Mouse (Mus musculus): ENCODE measurements around the gene Gpr156. TPM values are rescaled to one million over a fixed set of nuclear protein-coding genes. Genes with fewer than 3 reads are reported as not detected.

The Gpr156 gene
- polyA plus RNA-seq, 1 experiment: not detected

GRCm38 (mm10) chr16:37901318-37901717 is 15.0 kb upstream of the Gpr156 start:
- WGBS: 67% methylated on average over 11 of the region's 11 CpGs
- TF ChIP-seq POLR2A (IDR thresholded peaks at IDR 0.05; ENCODE audit: insufficient read depth, low read depth, low read length) (no peak), CTCF (IDR thresholded peaks at IDR 0.05; ENCODE audit: insufficient read depth, low read depth, low read length) (no peak)
- H3K4me1 ChIP-seq (ENCODE audit: control insufficient read depth, insufficient read depth, low read length): no peaks in the 10 kb centered on the region
- no peak overlapping the region for H3K27ac ChIP-seq (ENCODE audit: insufficient read depth, low read depth, low read length)
- H3K4me3 ChIP-seq (ENCODE audit: insufficient read depth, low read depth, low read length): no peak overlapping the region

- WGBS: 94% methylated on average over 3 of the region's 3 CpGs
- no peak overlapping the region for H3K27ac ChIP-seq (ENCODE audit: insufficient read depth, low read depth, low read length)
- no peak overlapping the region for H3K4me3 ChIP-seq (ENCODE audit: insufficient read depth, low read depth, low read length)
- H3K4me1 ChIP-seq (ENCODE audit: control insufficient read depth, insufficient read depth, low read length): no peaks in the 10 kb centered on the region
- TF ChIP-seq POLR2A (IDR thresholded peaks at IDR 0.05; ENCODE audit: insufficient read depth, low read depth, low read length) (no peak), CTCF (IDR thresholded peaks at IDR 0.05; ENCODE audit: insufficient read depth, low read depth, low read length) (no peak)
These were observed 9.8 kb upstream of the Gpr156 start for GRCm38 (mm10) chr16:37906456-37906855.

GRCm38 (mm10) chr16:37911086-37911485 is 5.2 kb upstream of the Gpr156 start:
- peaks cover 1% of the 10 kb centered on the region; the same call in 1 of the 2 replicates for H3K4me1 ChIP-seq (ENCODE audit: control insufficient read depth, insufficient read depth, low read length)
- TF ChIP-seq POLR2A (IDR thresholded peaks at IDR 0.05; ENCODE audit: insufficient read depth, low read depth, low read length): no peak
- no peak for TF ChIP-seq CTCF (IDR thresholded peaks at IDR 0.05; ENCODE audit: insufficient read depth, low read depth, low read length)
- WGBS: 81% methylated on average over 1 of the region's 1 CpGs
- H3K27ac ChIP-seq (ENCODE audit: insufficient read depth, low read depth, low read length): no peak overlapping the region
- no peak overlapping the region for H3K4me3 ChIP-seq (ENCODE audit: insufficient read depth, low read depth, low read length)

- Histone ChIP-seq H3K4me3 (ENCODE audit: insufficient read depth, low read depth, low read length) (no peak overlapping the region), H3K27ac (ENCODE audit: insufficient read depth, low read depth, low read length) (no peak overlapping the region), H3K4me1 (ENCODE audit: control insufficient read depth, insufficient read depth, low read length) (peaks cover 6% of the 10 kb centered on the region)
- TF ChIP-seq POLR2A (IDR thresholded peaks at IDR 0.05; ENCODE audit: insufficient read depth, low read depth, low read length) (no peak), CTCF (IDR thresholded peaks at IDR 0.05; ENCODE audit: insufficient read depth, low read depth, low read length) (no peak)
- WGBS: 30% methylated on average over 7 of the region's 7 CpGs
These were observed 514 bp downstream of the Gpr156 start for GRCm38 (mm10) chr16:37916818-37917201.

GRCm38 (mm10) chr16:37919000-37919399 is 2.7 kb downstream of the Gpr156 start:
- WGBS: 89% methylated on average over 6 of the region's 6 CpGs
- no peak overlapping the region for H3K27ac ChIP-seq (ENCODE audit: insufficient read depth, low read depth, low read length)
- no peak overlapping the region for H3K4me3 ChIP-seq (ENCODE audit: insufficient read depth, low read depth, low read length)

GRCm38 (mm10) chr16:37920842-37921409 is 4.6 kb downstream of the Gpr156 start:
- no peak for TF ChIP-seq POLR2A (IDR thresholded peaks at IDR 0.05; ENCODE audit: insufficient read depth, low read depth, low read length)
- TF ChIP-seq CTCF (IDR thresholded peaks at IDR 0.05; ENCODE audit: insufficient read depth, low read depth, low read length): no peak

More at GRCm38 (mm10) chr16:37919000-37919399, 2.7 kb downstream of the Gpr156 start:
- peaks cover 6% of the 10 kb centered on the region for H3K4me1 ChIP-seq (ENCODE audit: control insufficient read depth, insufficient read depth, low read length)
- TF ChIP-seq POLR2A (IDR thresholded peaks at IDR 0.05; ENCODE audit: insufficient read depth, low read depth, low read length): no peak
- no peak for TF ChIP-seq CTCF (IDR thresholded peaks at IDR 0.05; ENCODE audit: insufficient read depth, low read depth, low read length)

GRCm38 (mm10) chr16:37926087-37926486 is 9.8 kb downstream of the Gpr156 start:
- WGBS: 46% methylated on average over 7 of the region's 7 CpGs
- no peak overlapping the region for H3K27ac ChIP-seq (ENCODE audit: insufficient read depth, low read depth, low read length)

More at GRCm38 (mm10) chr16:37920842-37921409, 4.6 kb downstream of the Gpr156 start:
- H3K27ac ChIP-seq (ENCODE audit: insufficient read depth, low read depth, low read length): no peak overlapping the region
- H3K4me3 ChIP-seq (ENCODE audit: insufficient read depth, low read depth, low read length): no peak overlapping the region
- H3K4me1 ChIP-seq (ENCODE audit: control insufficient read depth, insufficient read depth, low read length): peaks cover 6% of the 10 kb centered on the region
- WGBS: 48% methylated on average over 8 of the region's 8 CpGs

GRCm38 (mm10) chr16:37927117-37927516 is 10.8 kb downstream of the Gpr156 start:
- Histone ChIP-seq H3K4me1 (ENCODE audit: control insufficient read depth, insufficient read depth, low read length) (0 out of 2 replicates have a peak, but pooled peaks cover 2% of the 10 kb centered on the region), H3K27ac (ENCODE audit: insufficient read depth, low read depth, low read length) (no peak overlapping the region), H3K4me3 (ENCODE audit: insufficient read depth, low read depth, low read length) (no peak overlapping the region)
- no peak for TF ChIP-seq POLR2A (IDR thresholded peaks at IDR 0.05; ENCODE audit: insufficient read depth, low read depth, low read length)
- no peak for TF ChIP-seq CTCF (IDR thresholded peaks at IDR 0.05; ENCODE audit: insufficient read depth, low read depth, low read length)
- WGBS: 68% methylated on average over 4 of the region's 4 CpGs

More at GRCm38 (mm10) chr16:37926087-37926486, 9.8 kb downstream of the Gpr156 start:
- H3K4me1 ChIP-seq (ENCODE audit: control insufficient read depth, insufficient read depth, low read length): 0 out of 2 replicates have a peak, but pooled peaks cover 2% of the 10 kb centered on the region
- no peak overlapping the region for H3K4me3 ChIP-seq (ENCODE audit: insufficient read depth, low read depth, low read length)
- TF ChIP-seq POLR2A (IDR thresholded peaks at IDR 0.05; ENCODE audit: insufficient read depth, low read depth, low read length) (no peak), CTCF (IDR thresholded peaks at IDR 0.05; ENCODE audit: insufficient read depth, low read depth, low read length) (no peak)

- Histone ChIP-seq H3K4me3 (ENCODE audit: insufficient read depth, low read depth, low read length) (no peak overlapping the region), H3K4me1 (ENCODE audit: control insufficient read depth, insufficient read depth, low read length) (0 out of 2 replicates have a peak, but pooled peaks cover 2% of the 10 kb centered on the region), H3K27ac (ENCODE audit: insufficient read depth, low read depth, low read length) (no peak overlapping the region)
- TF ChIP-seq POLR2A (IDR thresholded peaks at IDR 0.05; ENCODE audit: insufficient read depth, low read depth, low read length) (no peak), CTCF (IDR thresholded peaks at IDR 0.05; ENCODE audit: insufficient read depth, low read depth, low read length) (no peak)
- 45% methylated on average over 2 of the region's 2 CpGs for WGBS
These were observed 12.7 kb downstream of the Gpr156 start for GRCm38 (mm10) chr16:37929006-37929405.
